Mouse (Mus musculus) lung, embryonic 15.5 days (tissue): ENCODE results near the gene Klra2. TPM values are rescaled to one million over a fixed set of nuclear protein-coding genes. Genes with fewer than 3 reads are reported as not detected.

Source experiments
- ATAC-seq: fragments of 200-750 bp; cut with Nextera tagmentation; 2 replicates; pipeline ENCODE4 v1.8.0; 2017; ENCODE audit warnings: moderate number of reproducible peaks, borderline replicate concordance; ENCODE audit not compliant: low FRiP score, low TSS enrichment; ENCODE audit errors: extremely low read depth
- H3K27ac ChIP-seq: fragments of 300-500 bp; sonication (generic); 2 replicates; pipeline ENCODE4 v1.5.1; 2015; ENCODE audit warnings: moderate library complexity, mild to moderate bottlenecking, inconsistent platforms
- H3K27me3 ChIP-seq: fragments of 300-500 bp; sonication (generic); 2 replicates; pipeline ENCODE4 v1.6.1; 2015; ENCODE audit warnings: inconsistent platforms
- H3K36me3 ChIP-seq: fragments of 300-500 bp; sonication (generic); 2 replicates; pipeline ENCODE4 v1.6.1; 2015; ENCODE audit warnings: inconsistent platforms
- H3K4me1 ChIP-seq: fragments of 300-500 bp; sonication (generic); 2 replicates; pipeline ENCODE4 v1.6.1; 2015; ENCODE audit warnings: inconsistent platforms
- H3K4me2 ChIP-seq: fragments of 300-500 bp; sonication (generic); 2 replicates; pipeline ENCODE4 v1.6.1; 2015; ENCODE audit warnings: inconsistent platforms, mild to moderate bottlenecking, moderate library complexity
- H3K4me3 ChIP-seq: fragments of 300-500 bp; sonication (generic); 2 replicates; pipeline ENCODE4 v1.5.1; 2015; ENCODE audit warnings: mild to moderate bottlenecking, inconsistent platforms
- H3K9ac ChIP-seq: fragments of 300-500 bp; sonication (generic); 2 replicates; pipeline ENCODE4 v1.6.1; 2015; ENCODE audit warnings: inconsistent platforms
- H3K9me3 ChIP-seq: fragments of 300-500 bp; sonication (generic); 2 replicates; pipeline ENCODE4 v1.6.1; 2016; ENCODE audit warnings: inconsistent platforms
- WGBS: fragments of 180-500 bp; shearing (Covaris S2); methylation state at CpG from one replicate; pipeline ENCODE4 v1.1.7; 2015; 5-methylcytosine and 5-hydroxymethylcytosine counted together
- polyA plus RNA-seq: library from polyadenylated mRNA; unstranded; fragments of >200 nt; fragmentation: Nextera tagmentation; extraction: Ambion mirVana; gene quantifications from 2 replicates; pipeline ENCODE4 v1.2.1, GENCODE M21; 2015

Klra2 gene
- polyA plus RNA-seq, 1 experiment from 2014 or later = 0.64 TPM

DNA sequence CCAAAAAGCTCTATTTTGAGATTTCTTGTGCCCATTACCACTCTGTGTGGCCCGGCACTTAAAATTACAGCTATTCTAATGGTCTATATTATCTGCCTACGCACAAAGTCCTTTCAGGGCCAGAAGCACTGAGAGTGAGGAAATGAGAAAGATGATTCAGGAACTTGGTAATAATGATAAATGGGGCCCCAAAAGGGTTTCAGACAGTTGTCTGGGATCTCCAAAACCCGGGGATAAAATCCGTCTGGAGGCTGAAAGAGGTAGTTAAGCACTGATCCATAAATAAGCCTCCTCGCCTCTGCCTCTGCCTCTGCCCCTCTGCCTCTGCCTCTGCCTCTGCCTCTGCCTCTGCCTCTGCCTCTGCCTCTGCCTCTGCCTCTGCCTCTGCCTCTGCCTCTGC, 17.0 kb upstream of the Klra2 start:
- ATAC-seq = no peak
- no peak overlapping the region for H3K4me3 ChIP-seq
- H3K27me3 ChIP-seq = no peaks in the 10 kb centered on the region
- no peak overlapping the region for H3K4me2 ChIP-seq
- H3K9ac ChIP-seq = no peak overlapping the region
- 80% methylated on average over 5 of the region's 5 CpGs for WGBS
- no peaks in the 10 kb centered on the region for H3K36me3 ChIP-seq
- no peaks in the 10 kb centered on the region for H3K9me3 ChIP-seq
- H3K4me1 ChIP-seq = no peaks in the 10 kb centered on the region
- no peak overlapping the region for H3K27ac ChIP-seq

DNA sequence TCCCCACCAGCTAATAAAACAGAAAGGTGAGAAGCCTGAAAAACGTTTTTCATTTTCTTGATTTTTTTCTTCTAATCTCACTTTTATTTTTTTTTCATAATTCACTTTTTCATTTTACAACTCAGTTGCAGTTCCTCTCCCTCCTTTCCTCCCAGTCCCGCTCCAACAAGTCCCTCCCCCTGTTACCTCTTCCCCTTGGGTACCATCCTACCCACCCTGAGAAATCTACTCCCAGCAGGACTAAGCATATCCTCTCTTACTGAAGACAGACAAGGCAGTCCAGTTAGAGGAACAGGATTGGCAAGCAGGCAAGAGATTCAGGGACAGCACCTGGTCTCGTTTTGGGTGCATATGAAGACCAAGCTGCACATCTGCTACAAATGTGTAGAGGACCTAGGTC, 15.6 kb upstream of the Klra2 start:
- Histone ChIP-seq H3K4me1 (no peaks in the 10 kb centered on the region), H3K9me3 (no peaks in the 10 kb centered on the region)

DNA sequence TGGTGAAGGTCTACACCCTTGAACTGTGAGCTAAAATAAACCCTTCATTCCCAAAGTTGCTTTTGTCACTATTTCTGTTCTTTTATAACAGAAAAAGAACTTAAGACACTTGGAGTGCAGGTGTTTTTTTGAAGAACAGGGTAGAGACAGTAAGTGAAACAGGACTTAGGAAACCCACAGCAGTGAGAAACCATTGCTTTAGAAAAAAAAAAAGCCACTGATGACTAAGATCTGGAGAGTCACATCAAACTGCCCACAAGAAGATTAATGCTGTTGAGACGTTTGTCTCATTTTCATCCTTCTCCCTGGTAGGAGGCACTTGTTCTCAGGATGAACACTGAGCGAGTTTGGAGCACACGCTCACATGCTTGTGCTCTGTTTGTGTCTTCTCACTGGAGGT, 14.8 kb upstream of the Klra2 start:
- 69% methylated on average over 3 of the region's 3 CpGs for WGBS
- Histone ChIP-seq H3K27ac (no peak overlapping the region), H3K4me2 (no peak overlapping the region), H3K36me3 (no peaks in the 10 kb centered on the region), H3K27me3 (no peaks in the 10 kb centered on the region), H3K4me3 (no peak overlapping the region), H3K9ac (no peak overlapping the region), H3K4me1 (no peaks in the 10 kb centered on the region), H3K9me3 (no peaks in the 10 kb centered on the region)
- no peak for ATAC-seq

More for the DNA sequence above, 15.6 kb upstream of the Klra2 start:
- no peak overlapping the region for H3K9ac ChIP-seq
- no peaks in the 10 kb centered on the region for H3K36me3 ChIP-seq
- 64% methylated on average over 3 of the region's 3 CpGs for WGBS
- no peaks in the 10 kb centered on the region for H3K27me3 ChIP-seq
- no peak overlapping the region for H3K27ac ChIP-seq
- no peak for ATAC-seq
- no peak overlapping the region for H3K4me3 ChIP-seq
- no peak overlapping the region for H3K4me2 ChIP-seq

DNA sequence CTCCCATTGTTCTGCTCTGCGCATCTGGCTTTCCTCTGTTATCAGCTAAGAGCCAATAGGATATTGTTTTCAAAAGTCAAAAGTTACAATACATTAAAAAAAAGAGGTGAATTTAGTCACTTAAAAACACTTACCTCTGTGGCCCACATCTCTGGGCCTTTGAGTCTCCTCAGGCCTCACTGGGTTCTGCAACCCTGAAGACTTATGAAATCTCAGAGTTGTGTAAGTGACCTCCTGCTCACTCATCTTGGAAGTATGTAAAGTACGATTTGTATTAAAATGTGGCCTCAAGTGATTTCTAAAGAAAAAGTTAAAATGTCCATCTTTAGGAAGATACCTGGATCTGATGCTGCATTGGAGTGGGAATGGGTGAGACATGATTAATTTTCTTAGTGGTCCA, 2.1 kb downstream of the Klra2 start:
- WGBS = 66% methylated on average over 2 of the region's 2 CpGs
- no peak overlapping the region for H3K4me2 ChIP-seq
- H3K27me3 ChIP-seq = no peaks in the 10 kb centered on the region
- H3K4me3 ChIP-seq = no peak overlapping the region
- no peak for ATAC-seq
- H3K9me3 ChIP-seq = no peaks in the 10 kb centered on the region
- no peak overlapping the region for H3K27ac ChIP-seq
- H3K4me1 ChIP-seq = no peaks in the 10 kb centered on the region
- H3K36me3 ChIP-seq = no peaks in the 10 kb centered on the region
- no peak overlapping the region for H3K9ac ChIP-seq

Other genes starting within 250 kb of the Klra2 start
- gene Magohb, start 45.9 kb upstream of the Klra2 start, polyA plus RNA-seq = 58.0 and 65.3 TPM in 2 replicates
- gene Styk1, start 106.2 kb upstream of the Klra2 start, polyA plus RNA-seq = 0.98 and 2.1 TPM in 2 replicates
- 47.2 and 49.8 TPM in 2 replicates for gene Ybx3, start 141.1 kb upstream of the Klra2 start, polyA plus RNA-seq
- not detected in 2 replicates for gene 5430401F13Rik, start 239.0 kb upstream of the Klra2 start, polyA plus RNA-seq
- not detected in 2 replicates for gene Gm6619, start 239.0 kb upstream of the Klra2 start, polyA plus RNA-seq